Mouse (Mus musculus) brain, embryonic 14.5 days (tissue): Measurements from ENCODE around the gene Frem2.

ENCODE experiments used
- CTCF ChIP-seq: fragments of 200-500 bp; IDR thresholded peaks from 2 replicates; pipeline ENCODE4 v1.5.1; 2012; ENCODE audit warnings: inconsistent platforms, mild to moderate bottlenecking, moderate library complexity, borderline replicate concordance; ENCODE audit not compliant: insufficient read depth, insufficient read length; ENCODE audit errors: extremely low read depth
- POLR2A ChIP-seq: fragments of 200-500 bp; IDR thresholded peaks from 2 replicates; pipeline ENCODE4 v1.6.1; 2012; ENCODE audit warnings: mild to moderate bottlenecking, inconsistent platforms, borderline replicate concordance; ENCODE audit not compliant: poor library complexity, insufficient read depth, insufficient read length, severe bottlenecking; ENCODE audit errors: extremely low read depth

- TF ChIP-seq CTCF (no peak), POLR2A (no peak)
Observed at GRCm38 (mm10) chr3:53486561-53486960, 170.6 kb downstream of the Frem2 start.
